Mouse (Mus musculus) liver, embryonic 14.5 days (tissue): ENCODE data around the gene 4932438H23Rik. TPM values are rescaled to one million over a fixed set of nuclear protein-coding genes. Genes with fewer than 3 reads are reported as not detected.

Experiments used
- ATAC-seq: fragments of 200-750 bp; cut with Nextera tagmentation; 2 replicates; pipeline ENCODE4 v1.8.0; 2017; ENCODE audit warnings: moderate number of reproducible peaks, mild to moderate bottlenecking, moderate library complexity; ENCODE audit not compliant: insufficient read depth
- DNase-seq, 3 experiments: peaks; one replicate each; pipeline ENCODE4 v3.0.0-alpha.2; 2012 to 2013; ENCODE audit warnings: low read depth in 3 of 3, low spot score in 3 of 3
- H3K27ac ChIP-seq: fragments of 300-500 bp; sonication (generic); 2 replicates; pipeline ENCODE4 v1.5.1; 2014; ENCODE audit warnings: moderate library complexity, mild to moderate bottlenecking, control low read depth, inconsistent platforms
- H3K27me3 ChIP-seq: fragments of 300-500 bp; sonication (generic); 2 replicates; pipeline ENCODE4 v1.6.1; 2014; ENCODE audit warnings: mild to moderate bottlenecking, low read length, moderate library complexity; ENCODE audit not compliant: control insufficient read depth, insufficient read depth
- H3K36me3 ChIP-seq: fragments of 300-500 bp; sonication (generic); replicated peaks from 2 replicates; pipeline ENCODE4 v1.6.1; 2014; ENCODE audit warnings: low read depth; ENCODE audit not compliant: control insufficient read depth, insufficient read depth
- H3K4me1 ChIP-seq, 2 experiments: fragments of 200-500 bp in 1 of 2; fragments of 300-500 bp in 1 of 2; sonication (generic) in 1 of 2; replicated peaks; 2 replicates each; pipeline ENCODE4 v1.6.1; 2012 to 2014; ENCODE audit warnings: antibody characterized with exemption in 1 of 2, inconsistent platforms in 1 of 2, low read length in 1 of 2; ENCODE audit not compliant: control insufficient read depth in 2 of 2, insufficient read depth in 2 of 2
- H3K4me2 ChIP-seq: fragments of 300-500 bp; sonication (generic); 2 replicates; pipeline ENCODE4 v1.6.1; 2014; ENCODE audit warnings: low read depth, mild to moderate bottlenecking, control low read depth, moderate library complexity
- H3K4me3 ChIP-seq, 2 experiments: fragments of 200-500 bp in 1 of 2; fragments of 300-500 bp in 1 of 2; sonication (generic) in 1 of 2; 2 replicates each; pipeline ENCODE4 v1.5.1; 2012 to 2014; ENCODE audit warnings: low read depth in 2 of 2, low read length in 2 of 2, mild to moderate bottlenecking in 2 of 2, control low read depth in 1 of 2, inconsistent platforms in 1 of 2, moderate library complexity in 1 of 2; ENCODE audit not compliant: insufficient read depth in 1 of 2
- H3K9ac ChIP-seq: fragments of 300-500 bp; sonication (generic); replicated peaks from 2 replicates; pipeline ENCODE4 v1.6.1; 2014; ENCODE audit warnings: mild to moderate bottlenecking, control low read depth, moderate library complexity
- H3K9me3 ChIP-seq: fragments of 300-500 bp; sonication (generic); 2 replicates; pipeline ENCODE4 v1.6.1; 2016; ENCODE audit warnings: low read length, mixed read lengths; ENCODE audit not compliant: control insufficient read depth
- CTCF ChIP-seq: IDR thresholded peaks from 2 replicates; pipeline ENCODE4 v1.5.1; 2016; ENCODE audit warnings: antibody characterized with exemption, low read depth, control low read depth
- EP300 ChIP-seq: IDR thresholded peaks from 2 replicates; pipeline ENCODE4 v1.6.1; 2016; ENCODE audit warnings: antibody characterized with exemption, low read depth
- WGBS: fragments of 180-500 bp; shearing (Covaris S2); extraction: QIAGEN DNeasy Blood & Tissue Kit; methylation state at CpG from one replicate; pipeline ENCODE4 v1.1.7; 2014; ENCODE audit not compliant: insufficient replicate concordance; 5-methylcytosine and 5-hydroxymethylcytosine counted together
- polyA plus RNA-seq, 2 experiments: library from polyadenylated mRNA; depleted of rRNA in 1 of 2; stranded (reverse) in 1 of 2; unstranded in 1 of 2; fragments of >200 nt; fragmentation: Nextera tagmentation in 1 of 2; extraction: Ambion mirVana in 1 of 2; gene quantifications; 2 replicates each; pipeline versions ENCODE4 v1.2.1 to v1.2.3; 2012 to 2014

4932438H23Rik gene
- polyA plus RNA-seq, 2 experiments: not detected

GRCm38 (mm10) chr16:91072256-91072655, 22.7 kb downstream of the 4932438H23Rik start:
- H3K27ac ChIP-seq: no peak overlapping the region
- no peak overlapping the region for H3K4me2 ChIP-seq
- H3K9ac ChIP-seq: no peak overlapping the region
- 81% methylated on average over 1 of the region's 1 CpGs for whole genome bisulfite sequencing
- DNase-seq (no peak), ATAC-seq (no peak)
- no peaks in the 10 kb centered on the region for H3K4me1 ChIP-seq
- H3K27me3 ChIP-seq: no peaks in the 10 kb centered on the region; the same call in 1 of the 2 replicates
- no peak overlapping the region for H3K4me3 ChIP-seq
- no peaks in the 10 kb centered on the region for H3K9me3 ChIP-seq
- no peaks in the 10 kb centered on the region for H3K36me3 ChIP-seq
- no peak for TF ChIP-seq EP300
- no peak for TF ChIP-seq CTCF

- H3K9me3 ChIP-seq: no peaks in the 10 kb centered on the region
- WGBS: 38% methylated on average over 12 of the region's 12 CpGs
- H3K27me3 ChIP-seq: no peaks in the 10 kb centered on the region; the same call in 1 of the 2 replicates
- H3K9ac ChIP-seq: no peak overlapping the region
- H3K4me2 ChIP-seq: no peak overlapping the region
- DNase-seq (no peak), ATAC-seq (no peak)
- TF ChIP-seq CTCF: no peak
- TF ChIP-seq EP300: no peak
- no peaks in the 10 kb centered on the region for H3K36me3 ChIP-seq
- H3K4me1 ChIP-seq: no peaks in the 10 kb centered on the region
- H3K27ac ChIP-seq: no peak overlapping the region
- H3K4me3 ChIP-seq: no peak overlapping the region
These were observed 26.0 kb downstream of the 4932438H23Rik start for GRCm38 (mm10) chr16:91068969-91069368.

GRCm38 (mm10) chr16:91067122-91067521, 27.8 kb downstream of the 4932438H23Rik start:
- Histone ChIP-seq H3K9me3 (no peaks in the 10 kb centered on the region), H3K27ac (no peak overlapping the region), H3K27me3 (no peaks in the 10 kb centered on the region; the same call in 1 of the 2 replicates), H3K9ac (no peak overlapping the region), H3K4me1 (no peaks in the 10 kb centered on the region), H3K4me2 (no peak overlapping the region), H3K36me3 (no peaks in the 10 kb centered on the region), H3K4me3 (no peak overlapping the region)
- no peak for DNase-seq
- ATAC-seq: no peak
- 74% methylated on average over 1 of the region's 1 CpGs for WGBS
- TF ChIP-seq EP300 (no peak), CTCF (no peak)

GRCm38 (mm10) chr16:91064583-91065365, 30.1 kb downstream of the 4932438H23Rik start:
- DNase-seq (no peak), ATAC-seq (no peak)
- no peaks in the 10 kb centered on the region for H3K9me3 ChIP-seq
- H3K9ac ChIP-seq: no peak overlapping the region
- H3K4me2 ChIP-seq: no peak overlapping the region
- TF ChIP-seq CTCF (no peak), EP300 (no peak)
- H3K36me3 ChIP-seq: no peaks in the 10 kb centered on the region
- H3K27me3 ChIP-seq: no peaks in the 10 kb centered on the region; the same call in 1 of the 2 replicates
- H3K4me1 ChIP-seq: peaks cover 0 to 4% of the 10 kb centered on the region in 2 experiments; a peak in 1 of 4 replicates
- no peak overlapping the region for H3K4me3 ChIP-seq
- 65% methylated on average over 12 of the region's 12 CpGs for WGBS
- H3K27ac ChIP-seq: no peak overlapping the region

GRCm38 (mm10) chr16:91063786-91064185, 31.1 kb downstream of the 4932438H23Rik start:
- ATAC-seq: no peak
- no peaks in the 10 kb centered on the region for H3K36me3 ChIP-seq
- H3K4me2 ChIP-seq: no peak overlapping the region
- no peaks in the 10 kb centered on the region for H3K9me3 ChIP-seq
- 60% methylated on average over 10 of the region's 10 CpGs for WGBS
- no peak for DNase-seq
- TF ChIP-seq CTCF (no peak), EP300 (no peak)
- H3K27me3 ChIP-seq: no peaks in the 10 kb centered on the region
- peaks cover 0 to 4% of the 10 kb centered on the region in 2 experiments; a peak in 1 of 4 replicates for H3K4me1 ChIP-seq
- H3K4me3 ChIP-seq: no peak overlapping the region
- no peak overlapping the region for H3K27ac ChIP-seq
- no peak overlapping the region for H3K9ac ChIP-seq
